Mouse (Mus musculus) intestine, postnatal 0 days (tissue): ENCODE data around the gene Zc3h7b. TPM values are rescaled to one million over a fixed set of nuclear protein-coding genes. Genes with fewer than 3 reads are reported as not detected.

Experiments
- ATAC-seq: fragments of 200-750 bp; cut with Nextera tagmentation; 2 replicates; pipeline ENCODE4 v1.8.0; 2017; ENCODE audit warnings: mild to moderate bottlenecking, moderate TSS enrichment, moderate library complexity
- H3K27ac ChIP-seq: fragments of 300-500 bp; sonication (generic); 2 replicates; pipeline ENCODE4 v1.5.1; 2014; ENCODE audit warnings: mild to moderate bottlenecking, low read depth, low read length, moderate library complexity
- H3K27me3 ChIP-seq: fragments of 300-500 bp; sonication (generic); replicated peaks from 2 replicates; pipeline ENCODE4 v1.6.1; 2014; ENCODE audit warnings: low read length, mixed read lengths; ENCODE audit not compliant: control insufficient read depth, insufficient read depth
- H3K36me3 ChIP-seq: fragments of 300-500 bp; sonication (generic); 2 replicates; pipeline ENCODE4 v1.6.1; 2014; ENCODE audit warnings: mild to moderate bottlenecking, moderate library complexity; ENCODE audit not compliant: control insufficient read depth, insufficient read depth
- H3K4me1 ChIP-seq: fragments of 300-500 bp; sonication (generic); replicated peaks from 2 replicates; pipeline ENCODE4 v1.6.1; 2014; ENCODE audit warnings: antibody characterized with exemption, low read length, mixed read lengths; ENCODE audit not compliant: control insufficient read depth, insufficient read depth
- H3K4me2 ChIP-seq: fragments of 300-500 bp; sonication (generic); replicated peaks from 2 replicates; pipeline ENCODE4 v1.6.1; 2014; ENCODE audit warnings: low read depth, mild to moderate bottlenecking, moderate library complexity
- H3K4me3 ChIP-seq: fragments of 300-500 bp; sonication (generic); 2 replicates; pipeline ENCODE4 v1.5.1; 2014; ENCODE audit warnings: low read depth, low read length
- H3K9ac ChIP-seq: fragments of 300-500 bp; sonication (generic); 2 replicates; pipeline ENCODE4 v1.6.1; 2014; ENCODE audit warnings: mild to moderate bottlenecking, low read depth, low read length
- H3K9me3 ChIP-seq: fragments of 300-500 bp; sonication (generic); 2 replicates; pipeline ENCODE4 v1.6.1; 2016; ENCODE audit warnings: mixed run types; ENCODE audit not compliant: control insufficient read depth
- CTCF ChIP-seq: sonication (generic); IDR thresholded peaks from 2 replicates; pipeline ENCODE4 v1.5.1; 2016; ENCODE audit warnings: low read depth, mild to moderate bottlenecking, control low read depth, antibody characterized with exemption, moderate library complexity
- WGBS: fragments of 180-500 bp; shearing (Covaris S2); extraction: QIAGEN DNeasy Blood & Tissue Kit; methylation state at CpG from one replicate; pipeline ENCODE4 v1.1.7; 2014; 5-methylcytosine and 5-hydroxymethylcytosine counted together
- polyA plus RNA-seq: library from polyadenylated mRNA; unstranded; fragments of >200 nt; fragmentation: Nextera tagmentation; extraction: Ambion mirVana; gene quantifications from 2 replicates; pipeline ENCODE4 v1.2.1, GENCODE M21; 2015

Gene Zc3h7b
- polyA plus RNA-seq, 1 experiment from 2014 or later: 7.3 TPM

GRCm38 (mm10) chr15:81832219-81832618 lies 87.4 kb downstream of the Zc3h7b start:
- H3K4me3 ChIP-seq: no peak overlapping the region
- H3K27ac ChIP-seq: no peak overlapping the region
- no peak for TF ChIP-seq CTCF
- WGBS: 59% methylated on average over 3 of the region's 3 CpGs
- no peak for ATAC-seq
- H3K9ac ChIP-seq: no peak overlapping the region
- H3K4me1 ChIP-seq: no peaks in the 10 kb centered on the region; the same call in 1 of the 2 replicates
- no peaks in the 10 kb centered on the region; the same call in 1 of the 2 replicates for H3K36me3 ChIP-seq
- H3K9me3 ChIP-seq: no peaks in the 10 kb centered on the region
- no peaks in the 10 kb centered on the region for H3K27me3 ChIP-seq
- no peak overlapping the region for H3K4me2 ChIP-seq

DNA sequence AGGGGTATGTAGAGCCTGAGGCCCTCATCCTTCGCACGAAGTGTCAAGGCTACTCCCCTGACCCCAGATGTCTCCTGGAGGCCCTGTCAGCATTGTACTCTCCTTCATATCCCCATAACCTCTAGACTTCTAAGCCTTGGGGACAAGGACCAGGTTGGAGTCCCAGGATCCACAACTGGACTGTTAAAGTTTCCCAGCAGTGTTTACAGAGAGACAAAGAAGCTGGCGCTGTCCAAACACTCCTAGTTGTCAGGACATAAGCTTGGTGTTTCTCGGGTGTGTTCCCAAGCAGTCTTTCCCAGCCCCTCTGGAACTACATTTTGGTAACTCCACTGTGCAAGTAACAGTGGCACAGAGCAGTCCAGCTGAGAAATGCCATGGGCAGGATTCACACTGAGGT lies 88.6 kb downstream of the Zc3h7b start:
- no peak for TF ChIP-seq CTCF
- Histone ChIP-seq H3K4me3 (no peak overlapping the region), H3K27me3 (no peaks in the 10 kb centered on the region), H3K4me1 (no peaks in the 10 kb centered on the region; the same call in 1 of the 2 replicates), H3K9me3 (no peaks in the 10 kb centered on the region), H3K4me2 (no peak overlapping the region), H3K9ac (no peak overlapping the region), H3K27ac (no peak overlapping the region), H3K36me3 (no peaks in the 10 kb centered on the region; the same call in 1 of the 2 replicates)
- ATAC-seq: no peak
- 68% methylated on average over 4 of the region's 4 CpGs for WGBS

- H3K4me1 ChIP-seq: peaks cover 2% of the 10 kb centered on the region; the same call in 1 of the 2 replicates
- H3K9me3 ChIP-seq: no peaks in the 10 kb centered on the region
- H3K27me3 ChIP-seq: no peaks in the 10 kb centered on the region
- no peak overlapping the region for H3K9ac ChIP-seq
- 72% methylated on average over 3 of the region's 3 CpGs for WGBS
- no peak overlapping the region for H3K4me3 ChIP-seq
- ATAC-seq: no peak
- no peak for TF ChIP-seq CTCF
- H3K27ac ChIP-seq: no peak overlapping the region
- no peaks in the 10 kb centered on the region; the same call in 1 of the 2 replicates for H3K36me3 ChIP-seq
- H3K4me2 ChIP-seq: no peak overlapping the region
Observed at GRCm38 (mm10) chr15:81834171-81834841, 89.4 kb downstream of the Zc3h7b start.

DNA sequence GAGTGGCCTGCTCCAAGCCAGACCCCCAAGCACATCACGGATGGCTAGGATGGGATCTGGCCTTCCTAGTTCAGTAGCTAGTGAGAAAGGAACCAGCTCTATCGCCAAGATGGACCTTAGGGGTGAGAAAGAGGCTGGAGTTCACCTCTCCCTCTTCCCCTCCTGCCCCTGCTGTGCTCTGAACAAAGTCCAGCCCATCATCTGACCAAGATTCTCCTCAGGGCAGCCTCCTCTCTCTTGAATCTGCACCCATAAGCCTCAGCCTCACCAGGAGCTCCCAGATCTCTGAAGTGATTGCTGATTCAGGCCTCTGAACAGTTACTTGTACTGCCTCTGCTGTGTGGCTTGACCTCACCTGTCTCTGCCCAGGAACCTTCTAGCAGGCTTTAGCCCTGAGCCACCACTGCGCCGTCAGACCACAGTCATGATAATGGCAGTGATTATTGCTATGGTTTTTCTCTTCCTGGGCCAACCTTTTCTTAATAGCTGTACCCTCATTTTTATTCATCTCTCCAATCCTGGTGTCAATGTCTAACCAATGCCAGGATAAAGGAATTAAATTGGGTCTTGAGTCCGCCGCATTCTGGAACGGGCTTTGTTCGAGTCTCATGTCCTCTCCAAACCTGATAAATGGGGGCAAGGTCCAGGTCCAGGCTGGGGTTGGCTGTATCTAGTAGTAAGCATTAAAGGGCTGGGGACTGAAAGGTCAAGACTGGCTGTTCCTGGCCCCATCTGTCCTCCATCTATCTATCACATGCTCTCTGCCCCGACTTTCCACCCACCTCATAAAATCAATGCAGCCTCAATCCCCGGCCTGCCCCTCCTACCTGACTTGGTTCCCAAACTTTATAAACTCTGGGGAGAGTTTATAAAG lies 90.4 kb downstream of the Zc3h7b start:
- peak overlapping the region; percentile 66 for H3K27ac ChIP-seq
- peak; percentile 0; the same call in 1 of the 2 replicates for ATAC-seq

GRCm38 (mm10) chr15:81836124-81836821 lies 91.4 kb downstream of the Zc3h7b start:
- Histone ChIP-seq H3K27ac (peak overlapping the region; percentile 64), H3K9me3 (no peaks in the 10 kb centered on the region), H3K4me3 (peak overlapping the region; percentile 29), H3K4me1 (peaks cover 6% of the 10 kb centered on the region; the same call in 1 of the 2 replicates), H3K9ac (peak overlapping the region; percentile 45), H3K27me3 (no peaks in the 10 kb centered on the region), H3K4me2 (peak overlapping the region; percentile 59), H3K36me3 (no peaks in the 10 kb centered on the region)
- peak; percentile 57 for ATAC-seq
- TF ChIP-seq CTCF: no peak
- 3% methylated on average over 32 of the region's 33 CpGs for WGBS

More for the DNA sequence above, 90.4 kb downstream of the Zc3h7b start:
- H3K9ac ChIP-seq: no peak overlapping the region
- no peak for TF ChIP-seq CTCF
- no peak overlapping the region for H3K4me3 ChIP-seq
- H3K9me3 ChIP-seq: no peaks in the 10 kb centered on the region
- peaks cover 6% of the 10 kb centered on the region; the same call in 1 of the 2 replicates for H3K4me1 ChIP-seq
- H3K36me3 ChIP-seq: no peaks in the 10 kb centered on the region
- no peaks in the 10 kb centered on the region for H3K27me3 ChIP-seq
- H3K4me2 ChIP-seq: peak overlapping the region; percentile 59
- 52% methylated on average over 10 of the region's 10 CpGs for WGBS
